Mouse (Mus musculus) embryonic facial prominence, embryonic 15.5 days (tissue): ENCODE results near the gene 1700092M07Rik. TPM values are rescaled to one million over a fixed set of nuclear protein-coding genes. Genes with fewer than 3 reads are reported as not detected.

ENCODE experiments used
- ATAC-seq: fragments of 200-750 bp; cut with Nextera tagmentation; 2 replicates; pipeline ENCODE4 v1.8.0; 2017; ENCODE audit warnings: low read depth, moderate TSS enrichment; ENCODE audit not compliant: insufficient number of reproducible peaks, low FRiP score, low TSS enrichment
- H3K27ac ChIP-seq: fragments of 300-500 bp; sonication (generic); replicated peaks from 2 replicates; pipeline ENCODE4 v1.5.1; 2015; ENCODE audit warnings: mild to moderate bottlenecking, inconsistent platforms
- H3K27me3 ChIP-seq: fragments of 300-500 bp; sonication (generic); 2 replicates; pipeline ENCODE4 v1.6.1; 2015; ENCODE audit warnings: inconsistent platforms
- H3K36me3 ChIP-seq: fragments of 300-500 bp; sonication (generic); 2 replicates; pipeline ENCODE4 v1.6.1; 2015; ENCODE audit warnings: mild to moderate bottlenecking, inconsistent platforms
- H3K4me1 ChIP-seq: fragments of 300-500 bp; sonication (generic); 2 replicates; pipeline ENCODE4 v1.6.1; 2015; ENCODE audit warnings: inconsistent platforms
- H3K4me2 ChIP-seq: fragments of 300-500 bp; sonication (generic); replicated peaks from 2 replicates; pipeline ENCODE4 v1.6.1; 2015; ENCODE audit warnings: mild to moderate bottlenecking, inconsistent platforms
- H3K4me3 ChIP-seq: fragments of 300-500 bp; sonication (generic); replicated peaks from 2 replicates; pipeline ENCODE4 v1.5.1; 2015; ENCODE audit warnings: mild to moderate bottlenecking, inconsistent platforms
- H3K9ac ChIP-seq: fragments of 300-500 bp; sonication (generic); 2 replicates; pipeline ENCODE4 v1.6.1; 2015; ENCODE audit warnings: inconsistent platforms
- H3K9me3 ChIP-seq: fragments of 300-500 bp; sonication (generic); replicated peaks from 2 replicates; pipeline ENCODE4 v1.6.1; 2016; ENCODE audit warnings: inconsistent platforms
- WGBS: fragments of 180-500 bp; shearing (Covaris S2); methylation state at CpG from one replicate; pipeline ENCODE4 v1.1.7; 2015; 5-methylcytosine and 5-hydroxymethylcytosine counted together
- microRNA-seq: library from miRNA; unstranded; fragments of <30 nt; microRNA quantifications from one replicate; pipeline ENCODE4, GENCODE M21; 2016; ENCODE audit warnings: borderline number of aligned reads
- polyA plus RNA-seq: library from polyadenylated mRNA; unstranded; fragments of >200 nt; fragmentation: Nextera tagmentation; extraction: Ambion mirVana; gene quantifications from 2 replicates; pipeline ENCODE4 v1.2.1, GENCODE M21; 2015

1700092M07Rik gene
- polyA plus RNA-seq, 1 experiment from 2014 or later = 1.2 TPM

DNA sequence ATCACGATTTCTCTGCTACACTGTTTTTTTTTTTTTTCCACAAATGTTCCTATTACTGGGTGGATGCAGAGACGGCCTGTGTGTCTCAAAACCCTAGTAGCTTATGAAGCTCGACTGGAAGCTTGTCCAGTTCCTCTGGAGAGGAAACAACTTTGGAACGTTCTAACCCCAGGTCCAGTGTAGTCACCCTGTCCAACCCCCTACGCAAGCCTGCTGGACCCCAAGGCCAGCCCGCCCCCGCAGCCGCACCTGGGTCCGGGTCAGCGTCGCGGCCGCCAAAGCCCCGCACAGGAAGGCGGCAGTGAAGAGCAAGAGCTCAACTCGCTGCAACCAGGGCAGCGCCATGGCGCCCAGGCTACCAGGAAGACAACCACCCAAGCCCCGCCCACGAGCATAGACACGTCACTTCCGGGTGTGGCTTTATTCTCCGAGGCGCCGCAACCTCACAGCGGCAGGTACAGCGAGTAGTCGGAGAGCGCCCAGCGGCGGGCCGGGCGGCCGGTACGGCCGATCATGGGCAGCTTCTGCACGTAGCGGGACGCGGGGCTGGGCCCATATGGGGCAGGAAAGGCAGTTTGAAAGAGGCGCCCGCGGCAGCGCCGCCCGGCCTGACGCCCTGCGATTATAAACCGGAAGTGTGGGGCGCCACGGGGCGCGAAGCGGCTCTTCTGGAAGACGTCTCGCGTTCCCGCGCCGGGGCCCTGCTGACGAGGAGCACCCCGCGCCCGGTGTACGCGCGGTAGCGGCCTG is 33.7 kb downstream of the 1700092M07Rik start, which contains the start of gene Tmem179b:
Gene Tmem179b (minus strand): TSS at position 382 of the 750 bp plus-strand sequence.
- H3K9ac ChIP-seq = peak within 1 kb of the TSS; percentile 95
- WGBS = under 1% methylated on average over 68 of the region's 68 CpGs
- H3K9me3 ChIP-seq = no peaks in the 10 kb centered on the region
- peaks cover 33% of the 10 kb centered on the region for H3K36me3 ChIP-seq
- H3K4me1 ChIP-seq = peaks cover 25% of the 10 kb centered on the region
- peak within 1 kb of the TSS; percentile 88 for H3K4me2 ChIP-seq
- peak within 1 kb of the TSS; percentile 78 for H3K4me3 ChIP-seq
- no peaks in the 10 kb centered on the region for H3K27me3 ChIP-seq
- H3K27ac ChIP-seq = peak within 1 kb of the TSS; percentile 99
- ATAC-seq = peak; percentile 93

DNA sequence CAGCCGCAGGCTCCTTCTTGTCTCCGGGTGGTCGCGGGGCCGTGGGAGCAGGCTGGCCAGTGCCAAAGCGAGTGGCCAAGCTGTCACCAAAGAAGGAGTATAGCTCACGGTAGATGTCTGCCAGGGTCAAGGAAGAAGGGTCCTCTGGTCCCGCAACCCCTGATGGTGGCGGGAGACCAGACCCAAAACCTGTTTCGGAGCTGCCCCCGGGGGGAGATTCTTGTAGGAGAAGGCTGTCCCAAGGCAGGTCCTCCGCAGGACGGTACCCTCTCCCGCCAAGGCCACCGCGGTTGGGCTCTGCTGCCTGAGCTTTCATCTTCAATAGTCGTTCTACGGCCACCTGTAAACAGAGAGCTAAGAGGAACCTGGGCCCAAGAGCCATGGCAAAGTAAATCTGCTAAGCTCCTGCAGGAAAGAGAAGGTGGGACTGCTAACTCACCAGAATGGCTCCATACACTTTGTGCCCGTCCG is 34.5 kb downstream of the 1700092M07Rik start:
- Histone ChIP-seq H3K9ac (peak overlapping the region; percentile 95), H3K4me2 (peak overlapping the region; percentile 88), H3K27ac (peak overlapping the region; percentile 99), H3K36me3 (peaks cover 30% of the 10 kb centered on the region), H3K9me3 (no peaks in the 10 kb centered on the region), H3K4me1 (peaks cover 25% of the 10 kb centered on the region), H3K27me3 (no peaks in the 10 kb centered on the region), H3K4me3 (peak overlapping the region; percentile 78)
- 4% methylated on average over 20 of the region's 20 CpGs for WGBS
- peak; percentile 22 for ATAC-seq

DNA sequence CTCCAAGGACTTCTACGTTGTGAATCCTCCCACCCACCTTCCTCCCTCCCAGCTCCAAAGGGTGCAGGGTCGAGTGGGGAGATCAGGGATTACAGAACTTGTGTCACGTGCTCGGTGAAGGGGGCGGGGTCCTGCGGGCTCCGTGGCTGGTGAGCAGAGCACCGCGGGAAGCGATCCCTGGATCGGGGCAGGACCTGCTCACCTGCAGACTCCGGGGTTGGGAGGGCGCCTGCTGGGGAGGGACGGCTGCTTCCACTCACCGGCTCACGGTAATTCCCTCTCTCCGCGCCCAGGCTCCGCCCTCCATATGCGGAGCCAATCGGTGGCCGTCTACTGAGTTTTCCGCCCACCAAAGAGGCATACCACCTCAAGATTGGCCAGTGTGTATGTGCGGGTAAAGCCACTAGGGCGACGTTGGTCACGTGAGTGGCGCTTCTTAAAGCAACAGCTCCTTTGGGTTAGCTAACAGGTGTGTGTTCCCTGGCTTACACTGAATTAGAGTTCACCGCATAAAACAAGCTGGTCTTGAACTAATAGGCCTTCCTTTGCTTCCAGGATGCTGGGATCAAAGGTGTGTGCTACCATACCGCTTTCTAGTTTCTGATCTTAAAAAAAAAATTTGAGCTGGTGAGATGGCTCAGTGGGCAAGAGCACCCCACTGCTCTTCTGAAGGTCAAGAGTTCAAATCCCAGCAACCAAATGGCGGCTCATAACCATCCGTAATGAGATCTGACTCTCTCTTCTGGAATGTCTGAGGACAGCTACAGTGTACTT is 45.7 kb downstream of the 1700092M07Rik start, which contains the start of gene Taf6l:
Gene Taf6l (minus strand): TSS at position 410 of the 774 bp plus-strand sequence.
- H3K27me3 ChIP-seq = no peaks in the 10 kb centered on the region
- peak within 1 kb of the TSS; percentile 81 for H3K4me3 ChIP-seq
- under 1% methylated on average over 32 of the region's 32 CpGs for WGBS
- H3K27ac ChIP-seq = peak within 1 kb of the TSS; percentile 90
- no peaks in the 10 kb centered on the region for H3K9me3 ChIP-seq
- peak; percentile 98 for ATAC-seq
- H3K9ac ChIP-seq = peak within 1 kb of the TSS; percentile 65
- peaks cover 10% of the 10 kb centered on the region for H3K4me1 ChIP-seq
- H3K4me2 ChIP-seq = peak within 1 kb of the TSS; percentile 72
- peaks cover 34% of the 10 kb centered on the region for H3K36me3 ChIP-seq

DNA sequence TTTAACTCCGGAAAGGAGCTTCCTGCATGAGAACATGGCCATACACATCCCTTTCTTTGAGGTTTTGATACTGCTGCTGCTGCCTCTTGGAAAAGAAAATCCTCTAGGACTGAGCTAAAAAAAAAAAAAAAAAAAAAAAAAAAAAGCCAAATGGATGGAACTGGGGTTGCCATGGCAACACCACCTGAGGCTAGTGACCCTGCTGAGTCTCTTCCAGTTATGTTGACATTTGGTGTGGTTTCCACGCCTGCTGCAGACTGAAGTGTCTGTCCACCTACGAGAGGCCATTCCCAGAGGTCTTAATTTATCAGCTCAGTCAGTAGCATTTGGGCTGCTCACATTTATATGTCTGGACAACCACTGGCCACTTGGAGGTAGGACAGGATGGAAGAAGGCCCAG is 48.0 kb downstream of the 1700092M07Rik start:
- Histone ChIP-seq H3K27ac (no peak overlapping the region), H3K27me3 (no peaks in the 10 kb centered on the region), H3K9ac (no peak overlapping the region), H3K9me3 (no peaks in the 10 kb centered on the region), H3K4me3 (no peak overlapping the region), H3K4me1 (peaks cover 10% of the 10 kb centered on the region), H3K36me3 (peaks cover 25% of the 10 kb centered on the region), H3K4me2 (no peak overlapping the region)
- no peak for ATAC-seq
- WGBS = 24% methylated on average over 3 of the region's 3 CpGs

DNA sequence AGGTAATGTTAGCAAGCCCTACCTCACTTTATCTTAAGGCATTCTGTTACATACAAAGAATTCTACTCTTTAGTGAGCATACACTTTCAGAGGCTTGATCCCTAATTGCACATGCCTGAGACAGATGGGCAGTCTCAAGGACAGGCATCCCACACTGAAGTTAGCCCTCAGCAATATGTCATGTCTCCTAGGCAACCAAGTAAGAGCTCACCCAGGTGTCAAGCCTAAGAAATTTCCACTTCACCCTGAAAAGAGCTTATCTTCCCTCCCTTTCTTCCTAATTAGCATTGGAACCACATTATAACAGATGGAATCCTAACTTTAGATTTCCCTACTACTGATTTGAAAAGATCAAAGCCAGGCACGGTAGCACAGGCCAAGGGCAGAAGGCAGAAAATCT is 48.7 kb downstream of the 1700092M07Rik start:
- Histone ChIP-seq H3K4me2 (no peak overlapping the region), H3K9ac (no peak overlapping the region), H3K27me3 (no peaks in the 10 kb centered on the region), H3K4me3 (no peak overlapping the region), H3K4me1 (peaks cover 10% of the 10 kb centered on the region), H3K9me3 (no peaks in the 10 kb centered on the region), H3K36me3 (peaks cover 28% of the 10 kb centered on the region), H3K27ac (no peak overlapping the region)
- no peak for ATAC-seq
- WGBS = 53% methylated on average over 1 of the region's 1 CpGs

DNA sequence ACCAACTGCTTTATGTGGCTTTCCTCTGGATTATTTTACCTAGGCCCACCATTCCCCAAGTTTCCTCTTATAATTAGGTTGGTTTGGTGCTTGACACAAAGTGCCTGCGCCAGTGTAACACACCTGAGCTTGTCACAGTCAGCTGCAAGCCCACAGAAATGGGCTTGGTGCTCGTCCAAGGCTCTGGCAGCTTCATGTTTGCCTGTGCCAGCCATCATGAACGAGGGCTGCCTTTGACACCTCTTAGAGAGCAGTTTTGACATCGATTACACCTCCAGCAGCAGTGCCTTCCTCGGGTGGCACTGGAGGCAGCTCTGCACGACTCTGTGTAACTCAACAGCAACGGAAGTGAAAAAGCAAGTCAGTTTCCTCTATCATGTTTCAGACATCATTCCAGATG is 49.7 kb downstream of the 1700092M07Rik start:
- Histone ChIP-seq H3K4me3 (no peak overlapping the region), H3K4me2 (no peak overlapping the region), H3K9me3 (no peaks in the 10 kb centered on the region), H3K27ac (no peak overlapping the region), H3K9ac (no peak overlapping the region), H3K4me1 (peaks cover 7% of the 10 kb centered on the region), H3K36me3 (peaks cover 38% of the 10 kb centered on the region), H3K27me3 (no peaks in the 10 kb centered on the region)
- no peak for ATAC-seq
- WGBS = 80% methylated on average over 7 of the region's 7 CpGs

Small RNA genes within 50 kb of the gene (microRNA-seq; reads per million reads assigned to microRNA genes)
- not detected for gene Mir6992

Other genes with a start within 250 kb of the 1700092M07Rik start
- 0.16 TPM in 1 of 2 replicates, not detected in the other for gene Slc22a8, start 149.5 kb upstream of the 1700092M07Rik start, polyA plus RNA-seq
- 0.05 and 0.13 TPM in 2 replicates for gene Slc22a6, start 122.7 kb upstream of the 1700092M07Rik start, polyA plus RNA-seq
- 0.76 and 0.83 TPM in 2 replicates for gene Chrm1, start 76.9 kb upstream of the 1700092M07Rik start, polyA plus RNA-seq
- gene Slc3a2, start 17.3 kb upstream of the 1700092M07Rik start, polyA plus RNA-seq = 122 and 128 TPM in 2 replicates
- gene Wdr74, start 4.9 kb upstream of the 1700092M07Rik start, polyA plus RNA-seq = 89.0 and 90.8 TPM in 2 replicates
- 168 and 175 TPM in 2 replicates for gene Stx5a, start 695 bp downstream of the 1700092M07Rik start, polyA plus RNA-seq
- 175 and 192 TPM in 2 replicates for gene Nxf1, start 16.4 kb downstream of the 1700092M07Rik start, polyA plus RNA-seq
- 172 and 173 TPM in 2 replicates for gene Tmem223, start 30.3 kb downstream of the 1700092M07Rik start, polyA plus RNA-seq
- 82.8 and 88.3 TPM in 2 replicates for gene Tmem179b, start 33.7 kb downstream of the 1700092M07Rik start, polyA plus RNA-seq
- 27.3 and 30.0 TPM in 2 replicates for gene Taf6l, start 45.7 kb downstream of the 1700092M07Rik start, polyA plus RNA-seq
- 153 and 160 TPM in 2 replicates for gene Polr2g, start 57.9 kb downstream of the 1700092M07Rik start, polyA plus RNA-seq
- gene Zbtb3, start 61.8 kb downstream of the 1700092M07Rik start, polyA plus RNA-seq = 5.6 and 5.9 TPM in 2 replicates
- gene Ttc9c, start 78.6 kb downstream of the 1700092M07Rik start, polyA plus RNA-seq = 53.0 and 58.4 TPM in 2 replicates
- gene Hnrnpul2, start 79.3 kb downstream of the 1700092M07Rik start, polyA plus RNA-seq = 6.0 and 7.1 TPM in 2 replicates
- gene AC129217.1, start 89.1 kb downstream of the 1700092M07Rik start, polyA plus RNA-seq = not detected in 2 replicates
- 68.8 and 78.0 TPM in 2 replicates for gene Bscl2, start 96.7 kb downstream of the 1700092M07Rik start, polyA plus RNA-seq
- 5.1 and 7.5 TPM in 2 replicates for gene Gng3, start 98.5 kb downstream of the 1700092M07Rik start, polyA plus RNA-seq
- gene Lrrn4cl, start 110.0 kb downstream of the 1700092M07Rik start, polyA plus RNA-seq = 2.0 and 3.5 TPM in 2 replicates
- 177 and 194 TPM in 2 replicates for gene Ubxn1, start 130.8 kb downstream of the 1700092M07Rik start, polyA plus RNA-seq
- gene Uqcc3, start 140.2 kb downstream of the 1700092M07Rik start, polyA plus RNA-seq = 63.3 and 65.1 TPM in 2 replicates
- gene Lbhd1, start 143.0 kb downstream of the 1700092M07Rik start, polyA plus RNA-seq = 58.7 and 61.4 TPM in 2 replicates
- not detected in 2 replicates for gene Gm49403, start 143.2 kb downstream of the 1700092M07Rik start, polyA plus RNA-seq
- gene 1810009A15Rik, start 148.1 kb downstream of the 1700092M07Rik start, polyA plus RNA-seq = 82.8 and 84.2 TPM in 2 replicates
- gene Gm49416, start 148.2 kb downstream of the 1700092M07Rik start, polyA plus RNA-seq = 0.24 TPM in 1 of 2 replicates, not detected in the other
- gene Ints5, start 152.3 kb downstream of the 1700092M07Rik start, polyA plus RNA-seq = 42.7 and 45.8 TPM in 2 replicates
- gene Ganab, start 157.4 kb downstream of the 1700092M07Rik start, polyA plus RNA-seq = 99.0 and 104 TPM in 2 replicates
- 51.5 and 53.3 TPM in 2 replicates for gene B3gat3, start 179.7 kb downstream of the 1700092M07Rik start, polyA plus RNA-seq
- 4.2 and 4.5 TPM in 2 replicates for gene Rom1, start 188.6 kb downstream of the 1700092M07Rik start, polyA plus RNA-seq
- 41.3 and 43.1 TPM in 2 replicates for gene Eml3, start 188.8 kb downstream of the 1700092M07Rik start, polyA plus RNA-seq
- 155 and 156 TPM in 2 replicates for gene Mta2, start 201.2 kb downstream of the 1700092M07Rik start, polyA plus RNA-seq
- 31.0 and 32.8 TPM in 2 replicates for gene Tut1, start 213.1 kb downstream of the 1700092M07Rik start, polyA plus RNA-seq
- 443 and 458 TPM in 2 replicates for gene Eef1g, start 226.3 kb downstream of the 1700092M07Rik start, polyA plus RNA-seq
- 71.9 and 92.4 TPM in 2 replicates for gene Ahnak, start 248.6 kb downstream of the 1700092M07Rik start, polyA plus RNA-seq